Mouse (Mus musculus) brain, embryonic 14.5 days (tissue): ENCODE results near the gene Atl1. TPM values are rescaled to one million over a fixed set of nuclear protein-coding genes. Genes with fewer than 3 reads are reported as not detected.

Source experiments
- DNase-seq: peaks from one replicate; pipeline ENCODE4 v3.0.0-alpha.2; 2011; ENCODE audit warnings: low read depth
- CTCF ChIP-seq: fragments of 200-500 bp; IDR thresholded peaks from 2 replicates; pipeline ENCODE4 v1.5.1; 2012; ENCODE audit warnings: inconsistent platforms, mild to moderate bottlenecking, moderate library complexity, borderline replicate concordance; ENCODE audit not compliant: insufficient read depth, insufficient read length; ENCODE audit errors: extremely low read depth
- POLR2A ChIP-seq: fragments of 200-500 bp; IDR thresholded peaks from 2 replicates; pipeline ENCODE4 v1.6.1; 2012; ENCODE audit warnings: mild to moderate bottlenecking, inconsistent platforms, borderline replicate concordance; ENCODE audit not compliant: poor library complexity, insufficient read depth, insufficient read length, severe bottlenecking; ENCODE audit errors: extremely low read depth
- polyA plus RNA-seq: library from polyadenylated mRNA; depleted of rRNA; stranded (reverse); fragments of >200 nt; gene quantifications from 2 replicates; pipeline ENCODE4 v1.2.3, GENCODE M21; 2012

Gene Atl1
- polyA plus RNA-seq, 1 experiment = 75.7 TPM

GRCm38 (mm10) chr12:69965644-69966043 lies 73.2 kb downstream of the Atl1 start:
- TF ChIP-seq POLR2A (no peak), CTCF (no peak)
- DNase-seq = no peak

GRCm38 (mm10) chr12:69966071-69966470 lies 73.7 kb downstream of the Atl1 start:
- TF ChIP-seq CTCF = no peak
- TF ChIP-seq POLR2A = no peak
- no peak for DNase-seq

- DNase-seq = no peak
- no peak for TF ChIP-seq CTCF
- TF ChIP-seq POLR2A = no peak
Measured at GRCm38 (mm10) chr12:69967112-69967511, 74.7 kb downstream of the Atl1 start.

GRCm38 (mm10) chr12:69968154-69968553 lies 75.7 kb downstream of the Atl1 start:
- peak; percentile 9 for DNase-seq
- TF ChIP-seq POLR2A (no peak), CTCF (no peak)

GRCm38 (mm10) chr12:69973666-69974065 lies 81.3 kb downstream of the Atl1 start:
- DNase-seq = no peak
- TF ChIP-seq CTCF = no peak

GRCm38 (mm10) chr12:69976688-69977087 lies 84.3 kb downstream of the Atl1 start:
- TF ChIP-seq CTCF = no peak
- TF ChIP-seq POLR2A = no peak

GRCm38 (mm10) chr12:69977376-69977998 lies 85.1 kb downstream of the Atl1 start:
- peak; percentile 15 for DNase-seq
- no peak for TF ChIP-seq POLR2A
- TF ChIP-seq CTCF = no peak

More at GRCm38 (mm10) chr12:69976688-69977087, 84.3 kb downstream of the Atl1 start:
- DNase-seq = no peak

GRCm38 (mm10) chr12:69982874-69983273 lies 90.5 kb downstream of the Atl1 start:
- TF ChIP-seq POLR2A (no peak), CTCF (peak; percentile 35; the same call in 1 of the 2 replicates)
- DNase-seq = peak; percentile 35

GRCm38 (mm10) chr12:69985546-69985945 lies 93.1 kb downstream of the Atl1 start:
- DNase-seq = peak; percentile 25
- TF ChIP-seq CTCF = no peak
- no peak for TF ChIP-seq POLR2A

GRCm38 (mm10) chr12:69986241-69986762 lies 93.9 kb downstream of the Atl1 start:
- TF ChIP-seq POLR2A (no peak), CTCF (no peak)
- DNase-seq = peak; percentile 58

- DNase-seq = peak; percentile 90
- TF ChIP-seq POLR2A (peak; percentile 93), CTCF (0 out of 2 replicates have a peak, but pooled peaks have one; percentile 1)
Measured at GRCm38 (mm10) chr12:69986786-69987497, 94.5 kb downstream of the Atl1 start, which contains the start of gene Sav1. Sav1 (minus strand) TSS chr12:69987002.
